Mouse (Mus musculus) heart, embryonic 10.5 days (tissue): ENCODE data around the gene Gna15. TPM values are rescaled to one million over a fixed set of nuclear protein-coding genes. Genes with fewer than 3 reads are reported as not detected.

Experiments used
- DNase-seq: peaks from one replicate; pipeline ENCODE4 v3.0.0-alpha.2; 2017; ENCODE audit warnings: low spot score
- H3K27ac ChIP-seq: fragments of 300-500 bp; sonication (generic); 2 replicates; pipeline ENCODE4 v1.5.1; 2016; ENCODE audit warnings: mild to moderate bottlenecking
- H3K27me3 ChIP-seq: fragments of 300-500 bp; sonication (generic); 2 replicates; pipeline ENCODE4 v1.6.1; 2016; ENCODE audit warnings: mild to moderate bottlenecking; ENCODE audit not compliant: poor library complexity, insufficient read depth, severe bottlenecking
- H3K36me3 ChIP-seq: fragments of 300-500 bp; sonication (generic); 2 replicates; pipeline ENCODE4 v1.6.1; 2016; ENCODE audit warnings: mild to moderate bottlenecking, moderate library complexity
- H3K4me1 ChIP-seq: fragments of 300-500 bp; sonication (generic); 2 replicates; pipeline ENCODE4 v1.6.1; 2016; ENCODE audit warnings: mild to moderate bottlenecking
- H3K4me3 ChIP-seq: fragments of 300-500 bp; sonication (generic); 2 replicates; pipeline ENCODE4 v1.5.1; 2016; ENCODE audit warnings: mild to moderate bottlenecking, moderate library complexity
- H3K9me3 ChIP-seq: fragments of 300-500 bp; sonication (generic); 2 replicates; pipeline ENCODE4 v1.6.1; 2016; ENCODE audit warnings: mild to moderate bottlenecking, moderate library complexity
- WGBS: fragments of 180-500 bp; shearing (Covaris S2); methylation state at CpG from one replicate; pipeline ENCODE4 v1.1.7; 2016; 5-methylcytosine and 5-hydroxymethylcytosine counted together
- polyA plus RNA-seq: library from polyadenylated mRNA; unstranded; fragments of >200 nt; fragmentation: Nextera tagmentation; extraction: Ambion mirVana; gene quantifications from 2 replicates; pipeline ENCODE4 v1.2.1, GENCODE M21; 2016

The Gna15 gene
- polyA plus RNA-seq, 1 experiment from 2014 or later: 2.8 TPM

DNA sequence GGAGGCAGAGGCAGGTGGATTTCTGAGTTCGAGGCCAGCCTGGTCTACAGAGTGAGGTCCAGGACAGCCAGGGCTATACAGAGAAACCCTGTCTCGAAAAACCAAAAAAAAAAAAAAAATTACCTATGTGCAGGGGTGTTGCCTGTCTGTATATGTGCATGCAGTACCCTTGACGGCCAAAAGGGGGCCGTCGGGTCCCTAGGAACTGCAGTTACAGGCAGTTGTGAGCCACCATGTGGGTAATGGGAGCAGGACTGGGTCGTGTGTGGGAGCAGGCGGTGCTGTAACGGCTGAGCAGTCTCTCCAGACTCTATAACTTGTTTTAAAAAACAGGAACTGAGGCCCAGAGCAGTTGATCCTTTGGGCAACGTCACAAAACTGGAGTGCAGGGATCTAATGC is 40.0 kb downstream of the Gna15 start:
- Histone ChIP-seq H3K27me3 (peaks cover 39% of the 10 kb centered on the region), H3K9me3 (no peaks in the 10 kb centered on the region), H3K4me3 (no peak overlapping the region), H3K27ac (no peak overlapping the region), H3K36me3 (peaks cover 29% of the 10 kb centered on the region), H3K4me1 (peaks cover 27% of the 10 kb centered on the region)
- WGBS: 18% methylated on average over 9 of the region's 9 CpGs
- no peak for DNase-seq

DNA sequence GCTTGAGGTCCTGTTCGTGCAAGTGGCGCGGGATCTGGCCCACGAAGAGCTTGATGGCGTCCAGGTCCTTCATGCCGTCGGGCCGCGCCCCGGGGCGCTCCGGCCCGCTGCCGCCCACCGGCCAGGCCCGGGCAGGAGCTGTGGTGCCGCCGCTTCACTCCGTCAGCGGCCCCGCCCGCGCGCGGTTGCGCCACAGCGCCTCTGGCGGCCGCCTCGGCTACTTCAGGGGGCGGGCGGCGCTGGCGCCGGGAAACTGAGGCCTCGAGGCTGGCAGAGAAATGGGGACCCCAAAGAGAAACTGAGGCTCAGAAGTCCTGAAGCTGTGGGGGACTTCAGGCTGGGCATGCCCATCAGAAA is 41.5 kb downstream of the Gna15 start, which contains the start of gene Celf5:
TSS of gene Celf5 (minus strand) at position 177 of the 357 bp plus-strand sequence.
- peaks cover 19% of the 10 kb centered on the region for H3K4me1 ChIP-seq
- DNase-seq: no peak
- H3K9me3 ChIP-seq: no peaks in the 10 kb centered on the region
- peak within 1 kb of the TSS; percentile 37; the same call in 1 of the 2 replicates for H3K27ac ChIP-seq
- 1% methylated on average over 36 of the region's 36 CpGs for WGBS
- H3K36me3 ChIP-seq: peaks cover 15% of the 10 kb centered on the region
- peaks cover 54% of the 10 kb centered on the region for H3K27me3 ChIP-seq
- peak within 1 kb of the TSS; percentile 60 for H3K4me3 ChIP-seq

DNA sequence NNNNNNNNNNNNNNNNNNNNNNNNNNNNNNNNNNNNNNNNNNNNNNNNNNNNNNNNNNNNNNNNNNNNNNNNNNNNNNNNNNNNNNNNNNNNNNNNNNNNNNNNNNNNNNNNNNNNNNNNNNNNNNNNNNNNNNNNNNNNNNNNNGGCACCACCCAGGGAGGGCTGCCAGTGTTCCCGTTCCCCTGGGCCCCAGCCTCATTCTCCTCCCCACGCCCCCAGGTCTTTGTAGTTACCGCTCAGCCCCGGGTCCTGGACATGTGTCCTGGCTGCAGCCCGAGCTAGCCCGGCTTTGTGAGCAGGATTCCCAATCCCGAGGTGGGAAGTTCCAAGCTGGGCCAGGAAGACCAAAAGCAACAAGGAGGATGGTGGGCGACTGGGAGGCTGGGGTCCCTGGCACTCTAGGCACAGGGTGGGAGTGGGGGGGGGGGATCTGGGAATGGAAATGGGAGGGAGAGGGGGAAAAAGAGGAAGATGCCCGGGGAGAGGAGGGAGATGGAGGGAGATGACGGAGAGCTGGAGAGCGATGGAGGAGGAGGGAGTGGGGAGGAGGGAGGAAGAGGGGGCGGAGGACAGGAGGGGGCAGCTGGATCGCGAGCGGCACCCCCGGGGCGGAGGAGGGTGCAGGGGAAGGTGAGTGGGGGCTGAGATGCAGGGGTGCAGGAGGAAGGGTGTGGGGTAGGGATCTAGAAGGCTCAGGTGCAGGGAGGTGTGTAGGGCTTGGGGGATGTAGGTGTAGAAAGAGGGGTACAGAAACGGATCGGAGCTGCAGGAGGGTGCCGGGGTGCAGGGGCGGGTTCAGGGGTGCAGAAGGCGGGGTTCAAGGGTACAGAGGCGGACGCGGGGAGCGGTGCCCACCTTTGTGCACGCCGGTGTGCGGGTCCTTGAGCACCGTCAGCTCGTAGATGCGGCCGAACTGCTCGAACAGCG is 42.2 kb downstream of the Gna15 start:
- Histone ChIP-seq H3K27ac (peak overlapping the region; percentile 37; the same call in 1 of the 2 replicates), H3K36me3 (peaks cover 8% of the 10 kb centered on the region), H3K4me3 (peak overlapping the region; percentile 60), H3K27me3 (peaks cover 60% of the 10 kb centered on the region), H3K4me1 (peaks cover 22% of the 10 kb centered on the region), H3K9me3 (no peaks in the 10 kb centered on the region)
- 6% methylated on average over 35 of the region's 35 CpGs for WGBS
- no peak for DNase-seq

DNA sequence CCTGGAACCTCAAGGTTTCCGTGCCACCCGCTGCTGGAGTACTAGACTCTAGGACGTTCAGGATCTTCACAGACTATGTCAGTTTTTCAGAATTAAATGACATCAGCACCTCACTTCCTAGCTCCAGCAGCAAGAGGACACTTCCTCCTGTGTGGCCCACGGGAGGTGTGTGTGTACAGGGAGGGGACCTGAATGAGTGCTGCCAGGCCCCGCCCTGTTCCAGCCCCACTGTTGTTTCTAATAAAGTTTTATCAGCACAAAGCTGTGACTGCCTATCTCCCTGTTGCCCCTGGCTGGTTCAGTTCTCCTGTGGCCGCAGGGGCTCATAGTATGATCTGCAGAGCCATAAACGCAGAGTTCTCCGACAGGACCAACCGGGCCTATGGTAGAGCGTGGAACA is 49.6 kb downstream of the Gna15 start:
- Histone ChIP-seq H3K27me3 (peaks cover 99% of the 10 kb centered on the region), H3K27ac (no peak overlapping the region), H3K36me3 (no peaks in the 10 kb centered on the region), H3K9me3 (no peaks in the 10 kb centered on the region), H3K4me1 (peaks cover 12% of the 10 kb centered on the region), H3K4me3 (no peak overlapping the region)
- DNase-seq: no peak
- WGBS: 75% methylated on average over 10 of the region's 10 CpGs

DNA sequence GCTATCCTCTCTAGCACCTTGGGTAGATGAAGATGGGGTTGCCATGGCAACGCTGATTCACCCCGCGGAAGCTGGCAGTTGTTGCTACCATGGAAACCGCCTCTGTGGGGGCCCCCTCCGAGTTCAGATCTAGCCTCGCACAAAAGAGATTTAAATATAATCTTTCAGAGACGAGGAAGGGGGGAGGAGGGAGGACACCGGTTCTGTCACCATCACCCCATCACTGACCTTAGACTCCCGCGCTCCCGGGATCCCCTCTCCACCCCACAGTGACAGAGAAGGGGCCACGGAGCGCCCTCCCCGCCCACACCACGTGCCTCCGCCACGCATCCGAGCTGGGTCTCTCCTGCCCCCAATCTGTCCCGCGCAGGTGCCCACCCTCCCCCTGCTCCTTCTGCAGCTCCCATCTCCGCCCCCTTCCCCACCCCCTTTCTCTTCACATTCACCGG is 51.0 kb downstream of the Gna15 start:
- Histone ChIP-seq H3K36me3 (no peaks in the 10 kb centered on the region), H3K4me3 (no peak overlapping the region), H3K9me3 (no peaks in the 10 kb centered on the region), H3K4me1 (peaks cover 12% of the 10 kb centered on the region), H3K27me3 (peaks cover 100% of the 10 kb centered on the region), H3K27ac (no peak overlapping the region)
- WGBS: 6% methylated on average over 22 of the region's 22 CpGs
- no peak for DNase-seq

DNA sequence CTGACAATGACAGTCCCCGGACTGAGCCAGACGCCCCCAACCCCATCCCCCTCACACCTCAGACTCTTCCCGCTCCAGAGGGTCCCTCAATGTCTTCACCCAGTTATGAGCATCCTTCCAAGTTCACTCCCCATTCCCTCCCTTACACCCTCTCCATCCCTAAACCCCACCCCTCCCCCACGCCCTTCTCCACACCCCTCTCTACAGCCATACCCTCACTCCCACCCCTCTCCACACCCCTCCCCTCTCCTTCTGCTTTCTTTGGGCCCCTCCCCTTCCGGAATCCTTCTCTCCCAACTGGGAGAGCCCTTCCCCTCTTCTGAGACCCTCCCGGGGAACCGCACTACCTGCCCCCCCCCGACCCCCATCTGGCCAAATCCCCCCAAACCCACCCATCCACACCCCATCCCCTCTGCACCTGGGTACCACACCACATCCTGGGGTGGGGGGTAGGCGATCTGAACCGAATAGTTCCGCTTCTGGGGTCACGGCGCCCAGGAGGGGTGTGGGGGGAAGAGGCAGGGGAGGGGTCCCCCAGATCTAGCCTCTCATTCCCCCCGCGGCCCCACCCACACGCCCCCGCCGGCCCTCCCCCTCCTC is 51.5 kb downstream of the Gna15 start:
- Histone ChIP-seq H3K4me3 (no peak overlapping the region), H3K36me3 (no peaks in the 10 kb centered on the region), H3K9me3 (no peaks in the 10 kb centered on the region), H3K4me1 (peaks cover 11% of the 10 kb centered on the region), H3K27ac (no peak overlapping the region), H3K27me3 (peaks cover 100% of the 10 kb centered on the region)
- 9% methylated on average over 18 of the region's 18 CpGs for WGBS
- DNase-seq: no peak

DNA sequence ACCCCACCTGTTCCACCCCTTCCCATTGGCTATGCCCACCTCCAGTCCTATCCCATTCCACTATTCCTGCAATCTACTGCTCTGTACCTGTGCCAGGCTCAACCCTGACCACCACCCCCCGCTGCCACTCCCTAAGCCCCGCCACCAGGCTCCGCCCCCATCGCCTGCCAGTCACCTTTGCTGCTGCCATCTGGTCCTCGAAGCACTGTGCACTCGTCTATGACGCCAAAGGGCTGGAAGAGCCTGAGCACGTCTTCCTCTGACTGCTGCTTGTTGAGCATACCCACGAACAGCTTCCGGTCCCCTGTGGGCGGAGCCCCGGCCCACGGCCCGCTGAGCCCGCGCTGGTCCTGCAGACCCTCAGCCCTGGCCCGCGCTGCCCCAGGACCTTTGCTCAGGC is 53.6 kb downstream of the Gna15 start:
- H3K27ac ChIP-seq: no peak overlapping the region
- peaks cover 100% of the 10 kb centered on the region for H3K27me3 ChIP-seq
- DNase-seq: no peak
- H3K4me3 ChIP-seq: no peak overlapping the region
- WGBS: 46% methylated on average over 18 of the region's 18 CpGs
- no peaks in the 10 kb centered on the region for H3K9me3 ChIP-seq
- no peaks in the 10 kb centered on the region for H3K36me3 ChIP-seq
- peaks cover 7% of the 10 kb centered on the region; the same call in 1 of the 2 replicates for H3K4me1 ChIP-seq

DNA sequence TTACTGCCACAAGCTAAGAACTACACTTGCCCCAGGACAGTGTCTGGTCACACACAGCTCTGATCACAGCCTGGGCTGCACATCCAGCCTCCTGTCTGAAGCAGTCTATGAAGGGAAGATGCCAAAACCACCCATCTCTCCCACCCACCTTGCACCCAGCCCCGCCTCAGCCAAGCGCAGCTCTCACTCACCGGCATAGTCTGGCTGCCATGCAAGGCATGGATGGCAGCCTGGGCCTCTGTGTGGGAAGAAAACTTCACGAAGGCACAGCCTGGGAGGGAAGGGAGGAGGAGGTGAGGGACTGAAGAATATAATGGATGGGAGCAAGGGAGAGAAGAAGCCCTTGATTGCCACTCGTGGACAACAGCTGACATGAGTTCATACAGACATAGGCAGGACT is 54.8 kb downstream of the Gna15 start:
- Histone ChIP-seq H3K9me3 (no peaks in the 10 kb centered on the region), H3K27ac (no peak overlapping the region), H3K4me1 (peaks cover 12% of the 10 kb centered on the region), H3K27me3 (peaks cover 100% of the 10 kb centered on the region), H3K36me3 (no peaks in the 10 kb centered on the region), H3K4me3 (no peak overlapping the region)
- DNase-seq: no peak
- WGBS: 83% methylated on average over 5 of the region's 5 CpGs

DNA sequence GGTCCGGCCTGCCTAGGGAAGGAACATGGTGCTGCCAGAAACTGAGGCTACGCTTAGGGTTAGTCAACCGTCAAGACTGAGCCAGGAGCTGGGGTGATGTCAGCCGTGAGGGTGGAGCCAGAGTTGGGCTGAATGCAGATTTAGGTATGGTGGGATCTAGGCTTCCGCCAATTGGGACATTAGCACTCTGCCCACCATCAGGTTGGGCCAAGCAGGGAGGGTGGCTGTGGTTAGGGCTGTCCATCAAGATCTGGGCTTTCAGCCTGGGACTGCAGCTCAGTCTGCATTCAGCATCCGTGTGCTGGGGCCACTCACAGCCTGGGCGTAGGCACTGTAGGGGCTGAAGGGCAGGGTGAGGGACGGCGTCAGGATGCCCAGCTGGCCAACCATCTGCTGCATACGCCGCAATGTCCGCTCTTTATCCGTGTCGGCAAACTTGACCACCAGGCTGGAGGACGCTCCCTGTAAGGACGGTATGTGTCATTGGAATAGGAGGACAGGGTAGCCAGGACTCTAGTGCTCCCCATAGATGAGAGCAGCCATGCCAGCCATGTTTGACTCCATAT is 56.3 kb downstream of the Gna15 start:
- H3K4me1 ChIP-seq: peaks cover 14% of the 10 kb centered on the region
- H3K27me3 ChIP-seq: peaks cover 100% of the 10 kb centered on the region
- WGBS: 78% methylated on average over 16 of the region's 16 CpGs

DNA sequence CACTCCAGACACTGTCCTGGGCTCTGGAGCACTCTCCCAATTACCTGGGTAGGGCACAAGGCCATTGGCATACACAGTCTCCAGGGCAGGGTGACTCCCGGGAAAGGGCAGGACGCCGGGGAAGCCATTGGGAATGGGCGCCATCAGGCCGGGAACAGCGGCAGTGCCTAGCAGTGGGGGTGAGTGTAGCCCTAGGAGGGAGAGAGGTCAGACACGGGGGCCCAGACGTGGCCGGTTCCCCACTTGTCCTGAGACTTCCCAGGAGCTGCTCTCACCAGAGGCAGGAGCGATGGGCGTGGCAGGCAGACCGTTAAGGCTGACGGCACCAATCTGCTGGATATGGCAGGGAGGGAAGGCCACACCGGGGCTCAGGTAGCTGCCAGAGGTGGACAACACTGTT is 57.1 kb downstream of the Gna15 start:
- DNase-seq: no peak
- H3K4me1 ChIP-seq: peaks cover 17% of the 10 kb centered on the region
- H3K27ac ChIP-seq: no peak overlapping the region
- WGBS: 57% methylated on average over 14 of the region's 14 CpGs
- H3K4me3 ChIP-seq: no peak overlapping the region
- H3K27me3 ChIP-seq: peaks cover 100% of the 10 kb centered on the region
- H3K9me3 ChIP-seq: no peaks in the 10 kb centered on the region
- H3K36me3 ChIP-seq: no peaks in the 10 kb centered on the region

More for the DNA sequence above, 56.3 kb downstream of the Gna15 start:
- Histone ChIP-seq H3K36me3 (no peaks in the 10 kb centered on the region), H3K9me3 (no peaks in the 10 kb centered on the region), H3K4me3 (no peak overlapping the region), H3K27ac (no peak overlapping the region)
- no peak for DNase-seq

DNA sequence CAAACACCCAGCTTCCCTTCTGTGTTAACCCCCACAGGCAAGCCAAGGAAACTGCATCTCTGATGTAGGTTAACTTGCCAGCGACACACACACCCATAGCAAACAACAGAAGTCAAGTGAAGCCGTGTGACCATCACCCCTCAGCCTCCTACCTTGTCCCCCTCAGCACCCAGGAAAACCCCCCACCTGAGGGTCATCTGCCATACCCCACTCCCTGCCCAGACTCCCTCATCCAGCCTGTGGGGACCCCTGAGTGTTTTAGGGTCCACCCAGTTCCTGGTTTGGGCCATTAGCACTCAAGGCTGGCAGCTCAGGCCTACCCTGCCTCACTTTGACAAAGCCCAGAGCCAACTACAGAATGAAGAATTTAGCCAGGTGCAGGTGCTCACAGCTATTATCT is 58.0 kb downstream of the Gna15 start:
- Histone ChIP-seq H3K9me3 (no peaks in the 10 kb centered on the region), H3K27me3 (peaks cover 100% of the 10 kb centered on the region), H3K4me3 (no peak overlapping the region), H3K36me3 (no peaks in the 10 kb centered on the region), H3K27ac (no peak overlapping the region), H3K4me1 (peaks cover 17% of the 10 kb centered on the region)
- DNase-seq: no peak
- 69% methylated on average over 2 of the region's 2 CpGs for WGBS

DNA sequence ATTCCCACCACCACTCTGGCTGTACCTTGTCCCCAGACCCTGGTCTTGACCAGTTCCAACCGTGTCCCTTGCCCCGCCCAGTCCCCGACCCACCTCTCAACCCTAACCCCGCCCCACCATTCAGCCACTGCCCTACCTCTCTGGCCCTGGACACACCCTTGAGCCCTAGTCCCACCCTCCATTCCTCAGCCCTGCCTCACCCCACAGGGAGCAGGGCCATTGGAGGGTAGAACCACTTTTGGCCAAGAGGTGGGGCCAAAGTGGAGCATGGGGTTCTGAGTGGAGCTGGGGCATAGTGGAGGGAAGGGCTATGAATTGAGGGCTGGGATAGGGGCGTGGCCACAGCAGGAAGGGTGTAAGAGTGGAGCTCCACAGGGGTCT is 58.8 kb downstream of the Gna15 start:
- Histone ChIP-seq H3K27me3 (peaks cover 100% of the 10 kb centered on the region), H3K9me3 (no peaks in the 10 kb centered on the region), H3K27ac (no peak overlapping the region), H3K4me1 (peaks cover 19% of the 10 kb centered on the region), H3K36me3 (no peaks in the 10 kb centered on the region), H3K4me3 (no peak overlapping the region)
- 0% methylated on average over 5 of the region's 5 CpGs for WGBS
- DNase-seq: peak; percentile 74
